Mouse (Mus musculus) monocyte, adult 5-6 weeks (primary cell): ENCODE results near the gene Asic5. TPM values are rescaled to one million over a fixed set of nuclear protein-coding genes. Genes with fewer than 3 reads are reported as not detected.

Experiments used
- ATAC-seq: fragments of 153-309, 156-312 bp; replicated peaks from 2 replicates; pipeline ENCODE4 v1.8.0; 2017; ENCODE audit warnings: mild to moderate bottlenecking; ENCODE audit not compliant: low TSS enrichment, insufficient number of reproducible peaks, severe bottlenecking, poor library complexity, low FRiP score
- total RNA-seq: library from RNA; stranded (forward); fragments of 200-1000, 200-491, 200-594 nt; gene quantifications from 3 replicates; pipeline ENCODE4 v1.2.3, GENCODE M21; 2017

Gene Asic5
- total RNA-seq, 1 experiment from 2014 or later: not detected

DNA sequence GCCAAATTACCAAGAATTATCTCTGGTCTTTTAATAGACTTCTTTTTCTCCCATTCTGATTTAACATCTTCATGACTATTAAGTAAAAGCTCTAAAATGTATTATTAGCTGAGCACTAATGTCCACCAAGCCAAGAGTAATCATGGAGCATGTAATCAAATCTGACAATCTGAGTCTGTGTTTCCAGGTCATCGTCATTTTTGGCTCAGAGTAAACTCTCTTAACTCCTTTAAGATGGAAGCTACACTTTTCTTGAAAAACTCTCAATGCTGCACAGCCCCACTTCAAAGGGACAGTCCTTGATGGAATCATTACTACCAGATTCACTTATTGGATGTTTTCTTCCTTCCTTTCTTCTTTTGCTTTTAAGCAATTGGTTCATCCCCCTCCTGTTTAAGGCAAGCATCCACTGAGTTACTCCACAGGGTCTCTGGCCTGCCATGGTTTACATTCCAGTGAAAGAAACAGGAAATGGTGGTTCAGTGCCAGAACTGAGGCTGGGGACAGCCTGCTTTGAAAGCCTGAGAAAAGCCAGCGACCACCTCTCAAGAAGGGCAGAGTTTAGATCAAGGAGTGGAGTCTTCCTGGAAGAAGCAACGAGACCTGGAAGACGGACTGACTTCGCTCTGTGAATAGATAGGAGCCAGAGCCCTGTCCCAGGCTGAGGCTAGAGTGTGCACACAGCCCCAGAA, 72.3 kb downstream of the Asic5 start:
- no peak for ATAC-seq

DNA sequence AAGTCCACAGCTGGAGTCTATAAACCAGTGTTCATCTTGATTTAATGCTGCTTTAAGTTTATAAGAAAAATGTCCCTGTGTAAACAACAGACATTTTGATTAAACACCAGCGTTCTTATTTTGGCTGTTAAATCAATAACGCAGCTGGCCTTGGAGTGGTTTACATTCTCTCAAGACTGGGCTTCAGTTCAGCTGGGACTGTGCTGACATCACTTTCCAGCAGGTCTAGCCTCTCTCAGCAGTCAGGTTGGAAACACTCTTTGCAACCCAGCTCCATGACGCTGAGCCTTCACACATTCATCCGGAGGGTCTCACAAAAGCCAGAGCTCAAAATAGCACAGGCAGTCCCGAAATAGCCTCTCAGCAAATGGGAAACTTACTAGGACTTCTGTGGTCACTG, 75.1 kb downstream of the Asic5 start:
- no peak for ATAC-seq

DNA sequence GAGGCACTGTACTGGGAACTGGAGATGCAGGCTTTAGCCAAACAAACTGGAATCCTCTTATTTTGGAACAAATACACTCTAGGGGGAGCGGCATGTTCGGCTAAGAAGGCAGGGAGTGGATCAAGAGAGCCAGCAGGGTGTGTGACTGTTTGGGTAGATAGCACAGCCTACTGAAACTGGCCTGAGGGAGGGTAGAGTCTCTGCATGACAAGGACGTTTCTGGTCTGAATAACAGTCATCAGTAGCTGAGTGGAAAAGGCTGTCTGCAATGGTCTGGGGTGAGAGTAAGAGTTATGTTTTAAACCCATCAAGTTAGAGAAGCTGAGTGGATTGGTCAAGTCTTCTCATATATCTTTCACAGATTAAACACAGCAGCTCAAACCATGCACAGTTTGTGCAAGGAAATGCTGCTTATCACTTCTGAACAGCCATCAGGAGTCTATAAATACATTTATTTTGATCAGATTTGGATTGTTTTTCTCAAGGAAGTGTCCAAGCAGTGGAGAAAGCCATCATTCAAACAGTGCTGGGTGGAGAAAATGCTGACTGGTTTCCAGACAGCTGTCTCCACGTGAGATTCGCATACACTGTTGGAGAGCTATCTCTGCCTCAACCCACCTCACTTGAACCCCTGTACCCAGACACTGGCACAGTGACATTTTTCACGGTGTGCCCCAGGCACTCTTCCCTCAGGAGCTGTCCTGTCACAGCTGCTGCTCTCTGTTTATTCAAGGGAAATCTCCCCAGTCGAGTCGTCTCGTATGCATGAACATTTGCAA, 79.5 kb downstream of the Asic5 start:
- ATAC-seq: no peak

DNA sequence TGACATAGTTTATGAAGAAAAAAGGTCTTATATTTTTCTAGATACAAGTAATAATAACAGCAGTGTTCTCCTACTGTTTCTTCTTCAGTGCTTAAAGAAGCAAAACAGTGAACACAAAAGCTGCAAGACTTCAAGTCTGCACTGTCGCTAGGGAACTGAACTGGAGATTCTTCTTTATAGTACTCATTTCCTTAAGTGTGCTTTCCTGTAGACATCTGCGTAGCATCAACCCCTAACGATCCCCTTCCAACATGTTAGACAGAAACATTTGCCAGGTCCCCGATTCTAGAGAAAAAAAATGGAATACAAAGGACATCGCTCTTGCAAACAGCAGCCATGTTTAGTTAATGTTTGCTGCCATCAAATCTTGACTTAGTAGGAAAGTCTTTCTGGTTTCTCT, 85.7 kb downstream of the Asic5 start:
- ATAC-seq: no peak

Other genes starting within 250 kb of the Asic5 start
- 23.3 to 50.0 TPM (median 31.5 TPM) in 3 replicates for gene Ctso, start 49.7 kb upstream of the Asic5 start, total RNA-seq
- not detected in 3 replicates for gene Tdo2, start 6.1 kb upstream of the Asic5 start, total RNA-seq
- 0.19 to 10.4 TPM (median 1.6 TPM) in 3 replicates for gene Gucy1b1, start 92.4 kb downstream of the Asic5 start, total RNA-seq
- 0.21 to 0.49 TPM in 2 of 3 replicates, not detected in the other for gene Gucy1a1, start 163.5 kb downstream of the Asic5 start, total RNA-seq